Mouse (Mus musculus): ENCODE data around the gene Alkal2.

- no peak for TF ChIP-seq GATA1 (IDR thresholded peaks at IDR 0.05; ENCODE audit: low read length)
- no peak for TF ChIP-seq TAL1 (IDR thresholded peaks at IDR 0.05; ENCODE audit: low read length)
Measured at GRCm38 (mm10) chr12:30865781-30866180, 18.3 kb upstream of the Alkal2 start.

Data from erythroblast, embryonic 14.5 days (primary cell).